Mouse (Mus musculus) brown adipose tissue, adult 24 weeks (tissue): Measurements from ENCODE around the gene Tmem266. TPM values are rescaled to one million over a fixed set of nuclear protein-coding genes. Genes with fewer than 3 reads are reported as not detected.

Experiments used
- H3K27ac ChIP-seq: fragments of 200-500 bp; replicated peaks from 2 replicates; pipeline ENCODE4 v1.5.1; 2012; ENCODE audit warnings: low read depth, mild to moderate bottlenecking, low read length
- H3K4me1 ChIP-seq: fragments of 200-500 bp; 2 replicates; pipeline ENCODE4 v1.6.1; 2012; ENCODE audit warnings: low read length, mixed read lengths; ENCODE audit not compliant: control insufficient read depth, insufficient read depth, insufficient read length
- H3K4me3 ChIP-seq: fragments of 200-500 bp; 2 replicates; pipeline ENCODE4 v1.5.1; 2012; ENCODE audit warnings: low read depth, mild to moderate bottlenecking, low read length, moderate library complexity; ENCODE audit not compliant: insufficient read depth
- polyA plus RNA-seq: library from polyadenylated mRNA; stranded (reverse); fragments of >200 nt; gene quantifications from 2 replicates; pipeline ENCODE4 v1.2.4, GENCODE M21; 2012; ENCODE audit not compliant: missing spikeins, insufficient read depth, insufficient read length

Tmem266 gene
- polyA plus RNA-seq, 1 experiment, result 1.5 TPM

- Histone ChIP-seq H3K4me1 (no peaks in the 10 kb centered on the region; the same call in 1 of the 2 replicates), H3K4me3 (no peak overlapping the region), H3K27ac (no peak overlapping the region)
Measured at GRCm38 (mm10) chr9:55324085-55324484, 2.6 kb upstream of the Tmem266 start.

DNA sequence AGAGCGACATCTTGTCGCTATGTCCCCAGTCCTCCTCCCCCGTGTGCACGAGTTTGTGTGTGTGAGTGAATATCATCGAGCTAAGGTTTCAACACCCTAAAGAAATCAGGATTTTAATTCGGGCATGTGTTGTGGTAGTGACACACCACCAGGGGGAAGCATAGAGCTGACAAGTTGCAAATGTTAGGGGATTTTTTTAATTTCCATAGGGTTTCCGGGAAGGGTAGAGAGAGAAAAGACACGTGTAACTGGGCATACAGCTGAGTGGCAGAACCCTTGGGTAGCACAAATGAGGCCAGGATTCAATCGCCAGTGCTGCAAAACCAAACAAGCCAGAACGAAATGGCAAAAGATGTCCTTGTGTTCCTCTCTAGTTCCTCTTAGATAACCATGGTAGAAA lies 2.2 kb upstream of the Tmem266 start:
- Histone ChIP-seq H3K27ac (no peak overlapping the region), H3K4me1 (no peaks in the 10 kb centered on the region; the same call in 1 of the 2 replicates), H3K4me3 (no peak overlapping the region)

GRCm38 (mm10) chr9:55325061-55325460 lies 1.7 kb upstream of the Tmem266 start:
- Histone ChIP-seq H3K27ac (no peak overlapping the region), H3K4me1 (no peaks in the 10 kb centered on the region; the same call in 1 of the 2 replicates), H3K4me3 (no peak overlapping the region)

DNA sequence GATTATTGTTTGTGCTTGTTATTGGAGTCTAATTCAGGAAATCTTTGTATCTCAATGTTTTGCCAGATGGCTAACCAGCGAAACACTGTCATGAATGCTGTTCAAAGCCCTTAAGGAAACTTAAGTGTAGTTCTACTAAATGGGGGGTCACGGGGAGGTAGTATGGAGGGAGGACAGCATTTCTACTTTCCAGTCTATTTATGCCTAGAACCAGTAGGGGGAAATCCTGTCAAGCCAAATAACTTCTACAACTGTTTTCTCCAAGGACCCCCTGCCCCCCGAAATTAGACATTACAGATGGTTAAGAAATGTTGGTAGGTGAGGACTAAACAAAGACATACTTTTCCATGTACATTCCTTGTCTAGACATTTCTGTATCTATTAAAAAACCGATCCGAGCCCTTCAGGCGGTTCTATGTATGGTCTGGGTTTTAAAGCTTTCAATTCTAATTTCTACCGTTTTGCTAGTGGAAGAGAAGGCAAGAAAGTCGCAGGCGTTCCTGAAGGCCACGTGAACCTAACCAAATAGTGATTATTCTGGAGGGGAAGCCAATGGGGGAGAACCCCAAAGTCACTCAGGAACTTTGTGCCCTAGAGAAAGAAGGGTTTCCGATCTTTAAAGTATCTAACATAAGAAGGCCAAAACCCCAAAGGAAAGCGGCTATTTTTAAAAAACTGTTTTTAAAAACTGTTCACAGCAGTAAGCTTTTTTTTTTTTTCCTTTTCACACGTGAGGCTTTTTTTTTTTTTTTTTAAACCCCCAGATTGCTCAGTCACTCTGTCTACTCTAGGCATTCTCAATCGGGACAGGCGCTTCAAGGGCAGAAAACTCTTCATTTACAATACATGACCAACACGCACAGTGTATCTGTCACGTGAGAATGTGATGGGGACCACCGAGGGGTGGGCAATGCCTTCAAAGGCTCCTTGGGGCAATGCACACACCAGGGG lies 874 bp upstream of the Tmem266 start:
- Histone ChIP-seq H3K4me1 (no peaks in the 10 kb centered on the region; the same call in 1 of the 2 replicates), H3K27ac (no peak overlapping the region)

GRCm38 (mm10) chr9:55327234-55327615 lies 512 bp downstream of the Tmem266 start:
- H3K4me3 ChIP-seq, result peak overlapping the region; percentile 65
- H3K27ac ChIP-seq, result no peak overlapping the region
- H3K4me1 ChIP-seq, result no peaks in the 10 kb centered on the region; the same call in 1 of the 2 replicates

More for the DNA sequence above, 874 bp upstream of the Tmem266 start:
- H3K4me3 ChIP-seq, result peak overlapping the region; percentile 98

- Histone ChIP-seq H3K4me3 (no peak overlapping the region), H3K27ac (no peak overlapping the region), H3K4me1 (no peaks in the 10 kb centered on the region; the same call in 1 of the 2 replicates)
Measured at GRCm38 (mm10) chr9:55328151-55328918, 1.6 kb downstream of the Tmem266 start.

DNA sequence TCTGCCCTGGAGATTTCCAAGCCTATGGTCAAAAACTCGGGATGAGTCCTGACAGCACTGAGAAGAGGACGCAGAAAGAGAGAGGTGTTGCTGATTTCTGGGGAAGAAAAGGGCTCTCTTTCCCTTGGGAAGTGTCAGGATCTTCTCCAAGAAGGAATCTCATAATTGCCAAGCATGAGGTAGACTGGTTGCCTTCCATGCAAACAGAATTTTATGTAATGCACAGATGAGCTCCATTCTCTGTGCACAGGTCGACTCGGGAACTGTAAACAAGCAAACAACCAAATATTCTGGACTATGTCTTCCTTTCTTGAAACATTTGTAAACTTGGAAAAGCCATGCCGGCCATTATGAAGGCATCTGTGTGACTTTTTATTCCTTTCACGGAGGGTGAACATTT lies 2.7 kb downstream of the Tmem266 start:
- Histone ChIP-seq H3K27ac (no peak overlapping the region), H3K4me3 (no peak overlapping the region), H3K4me1 (no peaks in the 10 kb centered on the region; the same call in 1 of the 2 replicates)

DNA sequence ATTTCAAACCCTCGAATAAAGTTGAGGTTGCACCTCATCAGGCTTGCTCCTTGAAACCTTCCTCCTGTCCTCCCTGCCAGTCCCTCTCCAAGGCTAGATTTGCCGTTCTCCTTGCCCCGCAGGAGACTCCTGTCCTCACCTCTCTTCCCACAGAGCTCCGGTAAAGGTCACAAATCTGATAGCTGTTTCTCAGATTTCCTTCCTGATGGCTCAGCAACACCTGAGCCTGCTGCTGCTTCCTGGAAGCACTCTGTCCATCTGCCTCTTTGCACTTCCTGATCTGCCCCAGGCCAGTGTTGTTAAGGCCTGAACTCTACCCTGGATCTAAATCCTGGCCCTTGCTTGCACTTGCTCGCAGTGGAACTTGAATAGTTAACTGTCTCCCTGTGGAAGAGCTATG lies 5.8 kb downstream of the Tmem266 start:
- no peak overlapping the region for H3K27ac ChIP-seq
- no peak overlapping the region for H3K4me3 ChIP-seq
- H3K4me1 ChIP-seq, result no peaks in the 10 kb centered on the region

- Histone ChIP-seq H3K4me3 (no peak overlapping the region), H3K27ac (no peak overlapping the region), H3K4me1 (no peaks in the 10 kb centered on the region)
Measured at GRCm38 (mm10) chr9:55332949-55333348, 6.2 kb downstream of the Tmem266 start.

GRCm38 (mm10) chr9:55344165-55344564 lies 17.5 kb downstream of the Tmem266 start:
- Histone ChIP-seq H3K4me3 (no peak overlapping the region), H3K4me1 (no peaks in the 10 kb centered on the region), H3K27ac (no peak overlapping the region)

GRCm38 (mm10) chr9:55345332-55345731 lies 18.6 kb downstream of the Tmem266 start:
- Histone ChIP-seq H3K4me1 (no peaks in the 10 kb centered on the region), H3K4me3 (no peak overlapping the region), H3K27ac (no peak overlapping the region)

DNA sequence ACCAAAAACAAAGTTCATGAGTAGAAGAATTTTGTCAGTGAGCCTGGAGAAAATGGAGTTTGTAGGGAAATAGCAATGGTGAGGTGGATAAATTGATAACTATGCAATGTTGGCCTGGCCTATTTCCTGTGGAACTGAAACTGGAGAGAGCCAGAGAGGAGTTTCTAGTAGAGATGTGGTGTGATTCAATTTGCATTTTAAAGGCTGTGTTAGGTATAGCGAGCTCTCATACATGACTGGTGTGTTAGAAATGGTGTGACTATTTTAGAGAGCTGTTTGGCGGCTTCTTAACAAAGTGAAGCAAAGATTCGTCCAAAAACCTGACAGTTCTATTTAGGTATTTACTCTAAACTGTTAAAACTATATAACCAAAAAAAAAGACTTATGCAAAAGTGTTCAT lies 22.0 kb downstream of the Tmem266 start:
- H3K4me3 ChIP-seq, result no peak overlapping the region
- H3K4me1 ChIP-seq, result no peaks in the 10 kb centered on the region
- no peak overlapping the region for H3K27ac ChIP-seq

DNA sequence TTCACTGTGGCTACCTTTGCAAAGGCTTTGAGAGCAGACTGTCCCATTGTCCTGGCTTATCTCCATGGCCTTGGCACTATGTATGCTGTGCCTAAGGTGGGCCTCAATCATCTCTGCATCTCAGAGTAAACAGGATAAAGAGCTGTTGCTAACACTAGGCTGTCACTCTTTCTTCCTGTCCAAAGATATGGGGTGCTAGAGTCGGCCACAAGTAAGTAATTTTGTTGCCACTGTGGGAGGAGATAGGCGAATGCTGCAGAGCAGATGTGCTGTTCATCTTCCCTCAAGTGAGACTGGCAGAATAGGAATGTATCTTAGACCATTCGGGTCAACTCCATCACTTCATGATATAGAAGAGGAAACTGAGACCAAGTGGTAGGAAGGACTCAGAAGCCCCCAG lies 28.0 kb downstream of the Tmem266 start:
- H3K27ac ChIP-seq, result no peak overlapping the region
- no peaks in the 10 kb centered on the region for H3K4me1 ChIP-seq
- no peak overlapping the region for H3K4me3 ChIP-seq

- H3K27ac ChIP-seq, result no peak overlapping the region
- H3K4me1 ChIP-seq, result no peaks in the 10 kb centered on the region
- H3K4me3 ChIP-seq, result no peak overlapping the region
Measured at GRCm38 (mm10) chr9:55355270-55355834, 28.6 kb downstream of the Tmem266 start.

DNA sequence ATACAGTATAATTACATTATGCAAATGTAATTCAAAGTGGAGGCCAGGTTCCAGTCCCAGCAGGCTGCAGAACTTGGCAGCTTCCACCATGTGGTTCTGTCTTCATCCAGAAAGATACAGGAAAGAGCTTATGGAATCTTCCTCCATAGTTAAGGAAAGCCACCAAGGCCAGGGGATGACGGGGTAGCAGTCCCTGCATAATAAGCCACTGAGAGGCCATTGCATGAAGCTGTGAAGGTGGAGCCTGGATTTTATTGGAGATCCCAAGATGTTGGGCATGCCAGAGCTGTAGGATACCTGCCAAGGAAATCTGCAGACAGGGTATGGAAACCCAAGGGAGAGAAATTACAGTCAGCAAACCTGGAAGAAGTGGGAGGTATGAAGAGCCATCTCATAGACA lies 30.5 kb downstream of the Tmem266 start:
- Histone ChIP-seq H3K4me3 (no peak overlapping the region), H3K4me1 (no peaks in the 10 kb centered on the region), H3K27ac (no peak overlapping the region)
